Mouse (Mus musculus): ENCODE measurements around the gene Sorl1. TPM values are rescaled to one million over a fixed set of nuclear protein-coding genes. Genes with fewer than 3 reads are reported as not detected.
A peak's percentile ranks its signal among the peaks of the same experiment; 100 is the strongest.
"Not testable (repeated sequence)": the region's sequence is repeated elsewhere in the genome, so short reads cannot be mapped to it uniquely, and the experiment has no call there.

Gene Sorl1
- polyA plus RNA-seq, 2 experiments: 7.9 to 8.2 TPM

DNA sequence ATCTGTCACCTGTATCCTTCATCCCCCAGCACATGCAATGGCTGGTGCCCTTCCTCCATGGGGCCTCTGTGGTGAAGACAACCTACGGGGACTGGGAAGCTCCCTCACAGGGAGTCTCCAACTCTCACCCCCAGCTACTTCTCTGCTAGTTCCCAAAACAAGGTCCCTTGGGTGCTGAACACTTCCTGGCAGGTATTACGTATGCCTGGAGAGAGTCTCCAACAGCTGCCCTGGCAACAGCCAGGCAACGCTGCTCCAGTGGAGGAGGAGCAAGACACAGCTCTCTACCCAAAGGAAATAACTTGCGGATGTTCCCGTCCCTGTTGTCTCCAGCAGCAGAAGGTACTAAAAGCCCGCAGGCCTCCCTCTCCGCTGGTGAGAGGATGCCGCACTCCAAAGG, 61.8 kb downstream of the Sorl1 start:
- 72% methylated on average over 8 of the region's 8 CpGs for WGBS
- Histone ChIP-seq H3K4me2 (replicated peaks; ENCODE audit: low read depth, low read length, severe bottlenecking) (no peak overlapping the region), H3K27me3 (ENCODE audit: control insufficient read depth, insufficient read depth, low read length) (no peaks in the 10 kb centered on the region), H3K4me1 (ENCODE audit: control insufficient read depth, insufficient read depth, low read length) (peaks cover 12% of the 10 kb centered on the region), H3K36me3 (ENCODE audit: control insufficient read depth, insufficient read depth, low read length) (no peaks in the 10 kb centered on the region), H3K9me3 (ENCODE audit: control insufficient read depth, low read length) (no peaks in the 10 kb centered on the region), H3K4me3 (replicated peaks; ENCODE audit: low read length) (no peak overlapping the region), H3K27ac (replicated peaks; ENCODE audit: low read depth, low read length) (no peak overlapping the region), H3K9ac (ENCODE audit: low read depth, low read length, severe bottlenecking) (no peak overlapping the region)
- DNase-seq (ENCODE audit: low spot score): no peak
- TF ChIP-seq POLR2A (IDR thresholded peaks at IDR 0.05; ENCODE audit: borderline replicate concordance, extremely low read depth, insufficient read depth, insufficient read length): no peak
- ATAC-seq (ENCODE audit: low FRiP score, low read depth): no peak

DNA sequence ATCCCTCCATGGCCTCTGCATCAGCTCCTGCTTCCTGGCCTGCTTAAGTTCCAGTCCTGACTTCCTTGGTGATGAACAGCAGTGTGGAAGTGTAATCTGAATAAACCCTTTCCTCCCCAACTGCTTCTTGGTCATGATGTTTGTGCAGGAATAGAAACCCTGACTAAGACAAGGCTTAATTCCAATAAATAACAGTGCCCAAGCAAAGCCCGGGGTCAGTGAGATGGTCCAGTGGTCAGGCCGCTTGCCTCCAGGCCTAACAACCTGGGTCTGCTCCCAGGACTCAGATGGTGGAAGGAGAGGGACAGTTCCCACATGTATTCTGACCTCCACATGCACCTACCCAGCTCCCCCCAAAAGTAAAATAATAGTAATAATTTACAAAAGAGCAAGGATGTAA, 65.1 kb downstream of the Sorl1 start:
- not testable (repeated sequence) for ATAC-seq (ENCODE audit: low FRiP score, low read depth); H3K9ac ChIP-seq (ENCODE audit: low read depth, low read length, severe bottlenecking); H3K4me2 ChIP-seq (replicated peaks; ENCODE audit: low read depth, low read length, severe bottlenecking); H3K27ac ChIP-seq (replicated peaks; ENCODE audit: low read depth, low read length); H3K9me3 ChIP-seq (ENCODE audit: control insufficient read depth, low read length); H3K36me3 ChIP-seq (ENCODE audit: control insufficient read depth, insufficient read depth, low read length); H3K4me3 ChIP-seq (replicated peaks; ENCODE audit: low read length); H3K27me3 ChIP-seq (ENCODE audit: control insufficient read depth, insufficient read depth, low read length); DNase-seq (ENCODE audit: low spot score)
- 91% methylated on average over 2 of the region's 2 CpGs for WGBS
- H3K4me1 ChIP-seq (ENCODE audit: control insufficient read depth, insufficient read depth, low read length): peaks cover 17% of the 10 kb centered on the region

DNA sequence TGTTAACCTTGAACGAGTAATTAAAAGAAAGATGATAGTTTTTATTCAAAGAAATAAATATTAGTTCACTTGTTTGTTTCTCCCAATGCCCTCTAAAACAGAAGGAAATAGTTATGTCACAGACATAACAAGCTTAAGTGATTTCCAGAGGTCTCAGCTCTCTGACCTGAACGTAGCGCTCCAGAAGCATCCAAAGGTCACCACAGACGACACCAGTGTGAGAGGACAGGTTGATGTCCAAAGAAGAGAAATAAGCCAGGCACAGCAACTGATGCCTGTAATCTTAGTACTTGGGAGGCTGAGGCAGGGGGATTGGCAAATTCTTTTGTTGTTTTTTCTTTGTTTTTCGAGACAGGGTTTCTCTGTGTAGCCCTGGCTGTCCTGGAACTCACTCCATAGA, 67.5 kb downstream of the Sorl1 start:
- Histone ChIP-seq H3K4me2 (replicated peaks; ENCODE audit: low read depth, low read length, severe bottlenecking) (no peak overlapping the region), H3K27me3 (ENCODE audit: control insufficient read depth, insufficient read depth, low read length) (no peaks in the 10 kb centered on the region), H3K4me3 (replicated peaks; ENCODE audit: low read length) (no peak overlapping the region), H3K27ac (replicated peaks; ENCODE audit: low read depth, low read length) (no peak overlapping the region), H3K9me3 (ENCODE audit: control insufficient read depth, low read length) (no peaks in the 10 kb centered on the region), H3K36me3 (ENCODE audit: control insufficient read depth, insufficient read depth, low read length) (no peaks in the 10 kb centered on the region), H3K9ac (ENCODE audit: low read depth, low read length, severe bottlenecking) (no peak overlapping the region), H3K4me1 (ENCODE audit: control insufficient read depth, insufficient read depth, low read length) (peaks cover 18% of the 10 kb centered on the region)
- TF ChIP-seq POLR2A (IDR thresholded peaks at IDR 0.05; ENCODE audit: borderline replicate concordance, extremely low read depth, insufficient read depth, insufficient read length): no peak
- ATAC-seq (ENCODE audit: low FRiP score, low read depth) (no peak), DNase-seq (ENCODE audit: low spot score) (no peak)
- WGBS: 86% methylated on average over 5 of the region's 5 CpGs

DNA sequence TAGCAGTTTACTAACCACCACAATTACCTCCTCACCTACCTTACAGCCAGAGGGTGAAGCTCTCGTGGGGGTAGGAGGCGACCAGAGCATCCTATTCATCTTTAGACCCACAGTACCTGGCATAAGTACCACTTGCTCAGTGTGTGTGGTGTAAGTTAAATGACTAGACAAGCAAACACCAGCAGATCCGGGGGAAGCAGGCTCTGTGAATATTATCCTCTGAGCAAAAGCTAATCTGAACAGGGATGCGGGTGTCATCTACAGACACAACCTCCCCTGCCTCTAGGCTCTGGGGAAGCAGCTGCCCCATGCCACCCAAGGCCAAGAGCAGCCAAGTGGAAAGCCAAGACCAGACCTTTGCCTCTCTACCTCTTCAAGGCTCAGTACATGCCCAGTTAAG, 68.7 kb downstream of the Sorl1 start:
- Histone ChIP-seq H3K4me3 (replicated peaks; ENCODE audit: low read length) (no peak overlapping the region), H3K27ac (replicated peaks; ENCODE audit: low read depth, low read length) (no peak overlapping the region), H3K36me3 (ENCODE audit: control insufficient read depth, insufficient read depth, low read length) (no peaks in the 10 kb centered on the region), H3K9ac (ENCODE audit: low read depth, low read length, severe bottlenecking) (no peak overlapping the region), H3K4me1 (ENCODE audit: control insufficient read depth, insufficient read depth, low read length) (peaks cover 18% of the 10 kb centered on the region), H3K4me2 (replicated peaks; ENCODE audit: low read depth, low read length, severe bottlenecking) (no peak overlapping the region), H3K9me3 (ENCODE audit: control insufficient read depth, low read length) (no peaks in the 10 kb centered on the region), H3K27me3 (ENCODE audit: control insufficient read depth, insufficient read depth, low read length) (no peaks in the 10 kb centered on the region)
- ATAC-seq (ENCODE audit: low FRiP score, low read depth) (no peak), DNase-seq (ENCODE audit: low spot score) (no peak)
- 91% methylated on average over 4 of the region's 4 CpGs for WGBS
- TF ChIP-seq POLR2A (IDR thresholded peaks at IDR 0.05; ENCODE audit: borderline replicate concordance, extremely low read depth, insufficient read depth, insufficient read length): no peak

DNA sequence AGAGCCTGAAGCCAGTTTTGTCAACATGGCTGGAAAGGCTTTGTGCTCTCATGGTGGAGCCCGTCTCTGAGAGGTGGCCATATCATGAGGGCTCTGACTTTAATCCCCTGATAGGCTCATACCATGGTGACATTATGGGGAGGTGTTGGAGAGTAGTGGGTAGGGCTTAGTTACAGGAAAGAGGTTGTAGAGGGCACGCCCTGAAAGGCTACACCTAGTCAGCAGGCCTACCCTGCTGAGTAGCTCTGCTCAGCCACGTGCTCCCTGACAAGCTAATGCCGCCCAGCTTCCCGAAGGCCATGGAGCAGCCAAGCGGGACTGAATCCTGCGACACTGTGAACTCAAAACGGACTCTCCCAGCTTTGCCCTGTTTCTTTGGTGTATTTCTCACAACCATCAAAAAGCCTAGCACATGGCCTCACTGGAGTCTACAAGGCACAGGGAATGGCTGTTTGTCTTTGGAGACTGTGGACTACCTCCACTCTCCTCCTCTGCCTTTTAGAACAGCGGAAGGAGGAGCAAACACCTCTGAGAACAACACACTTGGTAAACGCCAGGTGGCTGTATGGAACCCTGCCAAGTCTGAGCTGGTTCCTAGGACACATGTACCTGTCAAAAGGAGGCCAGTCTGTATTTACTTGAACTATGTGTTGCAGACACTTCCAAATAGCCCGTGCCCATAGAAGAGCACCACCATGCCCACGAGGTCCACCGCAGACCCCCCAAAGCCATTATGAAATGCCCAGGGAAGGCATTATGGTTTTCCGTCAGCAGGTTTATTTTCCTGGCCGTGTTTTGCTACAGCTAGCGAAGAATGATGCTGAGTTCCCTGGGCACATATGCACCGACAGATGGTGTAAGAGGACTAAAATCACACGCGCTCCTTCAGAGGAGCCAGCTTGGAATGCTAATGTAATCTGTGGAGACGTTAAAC, 69.5 kb downstream of the Sorl1 start:
- Histone ChIP-seq H3K27ac (replicated peaks; ENCODE audit: low read depth, low read length) (no peak overlapping the region), H3K9ac (ENCODE audit: low read depth, low read length, severe bottlenecking) (no peak overlapping the region), H3K4me3 (replicated peaks; ENCODE audit: low read length) (no peak overlapping the region), H3K9me3 (ENCODE audit: control insufficient read depth, low read length) (no peaks in the 10 kb centered on the region), H3K36me3 (ENCODE audit: control insufficient read depth, insufficient read depth, low read length) (no peaks in the 10 kb centered on the region), H3K4me2 (replicated peaks; ENCODE audit: low read depth, low read length, severe bottlenecking) (no peak overlapping the region), H3K27me3 (ENCODE audit: control insufficient read depth, insufficient read depth, low read length) (no peaks in the 10 kb centered on the region), H3K4me1 (ENCODE audit: control insufficient read depth, insufficient read depth, low read length) (peaks cover 18% of the 10 kb centered on the region)
- DNase-seq (ENCODE audit: low spot score): peak; percentile 19
- WGBS: 74% methylated on average over 20 of the region's 20 CpGs
- TF ChIP-seq POLR2A (IDR thresholded peaks at IDR 0.05; ENCODE audit: borderline replicate concordance, extremely low read depth, insufficient read depth, insufficient read length): no peak
- no peak for ATAC-seq (ENCODE audit: low FRiP score, low read depth)
